Mouse (Mus musculus) regulatory T cell (primary cell): ENCODE results near the gene Olfr294.

Source experiments
- in situ Hi-C: fragments of 300-600 bp; cut with MboI, MseI; formaldehyde crosslinking; loops from one replicate; pipeline ENCODE4 v1.15.1; 2025; ENCODE audit warnings: high pct_unique_total_duplicates

The Olfr294 gene

DNA sequence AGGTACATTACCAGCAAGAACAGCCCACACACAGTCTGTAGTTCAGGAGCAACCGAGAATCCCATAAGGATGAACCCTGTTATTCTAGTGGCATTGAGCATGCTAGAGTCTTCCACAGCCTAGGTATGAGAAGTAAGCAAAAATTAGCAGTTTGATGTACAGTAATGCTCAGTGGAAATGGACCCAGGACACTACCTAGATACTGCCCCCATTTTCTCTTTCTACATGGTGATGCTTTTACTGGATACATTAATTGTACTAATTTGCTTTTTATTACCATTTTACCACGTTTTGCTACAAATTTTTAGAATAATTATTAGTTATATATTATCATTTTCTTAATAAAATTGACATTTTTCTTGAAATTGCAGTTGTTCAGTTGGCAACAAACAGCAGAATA is at the start of gene Olfr294:
TSS of gene Olfr294 (minus strand) at position 101 of the 400 bp plus-strand sequence.
- in situ Hi-C loops, result no loop called here

DNA sequence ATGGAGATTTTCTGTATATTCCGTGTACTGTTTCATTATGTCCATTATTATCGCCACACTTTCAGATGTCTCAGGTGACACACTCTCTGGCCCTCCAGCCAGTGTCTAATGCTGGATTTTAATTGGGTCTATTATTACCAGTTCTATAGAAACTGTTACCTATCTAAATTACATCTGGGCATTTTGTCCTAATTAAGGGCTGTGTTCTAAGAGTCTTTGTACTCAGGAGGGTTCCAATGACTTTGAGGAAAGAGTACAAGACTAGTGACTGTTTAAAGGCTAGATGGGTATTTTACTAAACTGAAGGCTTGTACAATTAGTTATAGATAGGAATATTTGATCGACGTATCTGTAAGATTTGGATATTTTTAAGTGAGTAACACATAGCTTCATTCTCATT is 32.3 kb upstream of the Olfr294 start, which contains the start of gene Olfr293:
TSS of gene Olfr293 (plus strand) at position 301 of the 400 bp plus-strand sequence.
- in situ Hi-C loops, result no loop called here

GRCm38 (mm10) chr7:86583562-86583961 is 32.9 kb downstream of the Olfr294 start, which contains the start of gene Olfr295:
TSS of gene Olfr295 (plus strand) at chr7:86583862.
- in situ Hi-C loops, result no loop called here
